Mouse (Mus musculus) olfactory bulb, adult 2 months (tissue): ENCODE measurements around the gene Ndufc2.

Source experiments
- CTCF ChIP-seq: fragments of 200-500 bp; IDR thresholded peaks from 2 replicates; pipeline ENCODE4 v1.5.1; 2012; ENCODE audit warnings: low read depth, mild to moderate bottlenecking, low read length, moderate library complexity; ENCODE audit not compliant: insufficient read depth
- POLR2A ChIP-seq: fragments of 200-500 bp; IDR thresholded peaks from 2 replicates; pipeline ENCODE4 v1.6.1; 2012; ENCODE audit warnings: mild to moderate bottlenecking, low read depth, low read length, moderate library complexity; ENCODE audit not compliant: insufficient read depth

GRCm38 (mm10) chr7:97380500-97381123 is 19.2 kb upstream of the Ndufc2 start:
- no peak for TF ChIP-seq POLR2A
- no peak for TF ChIP-seq CTCF
